In genomic region chr8:19707761-19708443, GRCm38 (mm10) we compare ENCODE assay signal across 13 mouse cellular contexts. TPM values are rescaled to one million over a fixed set of nuclear protein-coding genes. Genes with fewer than 3 reads are reported as not detected.
DNase-seq lines count a peak whose midpoint lies in the region; ATAC-seq and TF ChIP-seq lines count a peak whose summit lies in the region.
"Not testable (repeated sequence)": the region's sequence is repeated elsewhere in the genome, so short reads cannot be mapped to it uniquely, and the experiment has no call there.
"Had no signal": no experiment of that assay in that cellular context is flagged by ENCODE, and none has a peak within 500 bp of the region (broad histone marks: within the 10 kb centered on the region; RNA-seq: fewer than 3 reads in every experiment).

No protein-coding gene starts in this region.

- H3K27ac ChIP-seq in embryonic facial prominence, embryonic 12.5 days; forebrain, embryonic 15.5 days (replicated peaks); hindbrain, embryonic 13.5 days; intestine, postnatal 0 days (ENCODE audit: low read depth, low read length); limb, embryonic 13.5 days; lung, embryonic 16.5 days (ENCODE audit: low read length); midbrain, postnatal 0 days (ENCODE audit: low read depth, low read length); stomach, postnatal 0 days (replicated peaks): not testable (repeated sequence)

- not testable (repeated sequence) for H3K4me3 ChIP-seq in embryonic facial prominence, embryonic 12.5 days; forebrain, embryonic 15.5 days; hindbrain, embryonic 13.5 days; intestine, postnatal 0 days (ENCODE audit: low read depth, low read length); limb, embryonic 13.5 days; lung, embryonic 16.5 days (ENCODE audit: low read length); midbrain, postnatal 0 days (ENCODE audit: low read depth, low read length); stomach, postnatal 0 days (ENCODE audit: low read depth, low read length)

- WGBS in embryonic facial prominence, embryonic 12.5 days, result 81% methylated on average over 13 of the region's 15 CpGs
- 84% methylated on average over 13 of the region's 15 CpGs for WGBS in forebrain, embryonic 15.5 days
- WGBS in hindbrain, embryonic 13.5 days, result 84% methylated on average over 13 of the region's 15 CpGs
- 80% methylated on average over 13 of the region's 15 CpGs for WGBS in intestine, postnatal 0 days
- WGBS in limb, embryonic 13.5 days, result 83% methylated on average over 13 of the region's 15 CpGs
- WGBS in lung, embryonic 16.5 days, result 82% methylated on average over 13 of the region's 15 CpGs
- 79% methylated on average over 13 of the region's 15 CpGs for WGBS in midbrain, postnatal 0 days
- 83% methylated on average over 13 of the region's 15 CpGs for WGBS in stomach, postnatal 0 days

- not testable (repeated sequence) for H3K27me3 ChIP-seq in embryonic facial prominence, embryonic 12.5 days; forebrain, embryonic 15.5 days; hindbrain, embryonic 13.5 days; intestine, postnatal 0 days (replicated peaks; ENCODE audit: control insufficient read depth, insufficient read depth, low read length); limb, embryonic 13.5 days; lung, embryonic 16.5 days (ENCODE audit: control insufficient read depth, insufficient read depth, low read depth, low read length); midbrain, postnatal 0 days (ENCODE audit: insufficient read depth, low read length); stomach, postnatal 0 days (ENCODE audit: control insufficient read depth, insufficient read depth, low read length)

- TF ChIP-seq EP300 in stomach, postnatal 0 days (optimal IDR thresholded peaks at IDR 0.05), result not testable (repeated sequence)

- not testable (repeated sequence) for H3K9me3 ChIP-seq in embryonic facial prominence, embryonic 12.5 days; forebrain, embryonic 15.5 days; hindbrain, embryonic 13.5 days; intestine, postnatal 0 days (ENCODE audit: control insufficient read depth); limb, embryonic 13.5 days; lung, embryonic 16.5 days (ENCODE audit: control insufficient read depth, low read length); midbrain, postnatal 0 days (ENCODE audit: low read length); stomach, postnatal 0 days (ENCODE audit: control insufficient read depth, low read length)

- not testable (repeated sequence) for H3K9ac ChIP-seq in embryonic facial prominence, embryonic 12.5 days; forebrain, embryonic 15.5 days (replicated peaks); hindbrain, embryonic 13.5 days; intestine, postnatal 0 days (ENCODE audit: low read depth, low read length); limb, embryonic 13.5 days; lung, embryonic 16.5 days (ENCODE audit: low read length); midbrain, postnatal 0 days (replicated peaks; ENCODE audit: low read length, poor library complexity, severe bottlenecking); stomach, postnatal 0 days (ENCODE audit: low read length)

- H3K4me2 ChIP-seq in embryonic facial prominence, embryonic 12.5 days (replicated peaks); forebrain, embryonic 15.5 days (replicated peaks); hindbrain, embryonic 13.5 days; intestine, postnatal 0 days (replicated peaks; ENCODE audit: low read depth); limb, embryonic 13.5 days (replicated peaks); lung, embryonic 16.5 days (ENCODE audit: low read depth, low read length); midbrain, postnatal 0 days (ENCODE audit: low read depth, low read length, poor library complexity, severe bottlenecking); stomach, postnatal 0 days (replicated peaks; ENCODE audit: low read depth): not testable (repeated sequence)

- TF ChIP-seq CTCF in intestine, postnatal 0 days (IDR thresholded peaks at IDR 0.05; ENCODE audit: low read depth); midbrain, postnatal 0 days (IDR thresholded peaks at IDR 0.05); stomach, postnatal 0 days (IDR thresholded peaks at IDR 0.05; ENCODE audit: low read depth): not testable (repeated sequence)

- DNase-seq in midbrain, postnatal 0 days (ENCODE audit: low spot score); stomach, postnatal 0 days (ENCODE audit: low spot score): not testable (repeated sequence)

- not testable (repeated sequence) for H3K36me3 ChIP-seq in embryonic facial prominence, embryonic 12.5 days; forebrain, embryonic 15.5 days; hindbrain, embryonic 13.5 days; intestine, postnatal 0 days (ENCODE audit: control insufficient read depth, insufficient read depth); limb, embryonic 13.5 days; lung, embryonic 16.5 days (ENCODE audit: control insufficient read depth, insufficient read depth, low read length); midbrain, postnatal 0 days (ENCODE audit: insufficient read depth, low read length); stomach, postnatal 0 days (ENCODE audit: control insufficient read depth, insufficient read depth, low read length)

- H3K4me1 ChIP-seq in embryonic facial prominence, embryonic 12.5 days; forebrain, embryonic 15.5 days; hindbrain, embryonic 13.5 days (replicated peaks); intestine, postnatal 0 days (replicated peaks; ENCODE audit: control insufficient read depth, insufficient read depth, low read length); limb, embryonic 13.5 days; lung, embryonic 16.5 days (replicated peaks; ENCODE audit: control insufficient read depth, insufficient read depth, low read length); midbrain, postnatal 0 days (ENCODE audit: insufficient read depth, low read length); stomach, postnatal 0 days (replicated peaks; ENCODE audit: control insufficient read depth, insufficient read depth): not testable (repeated sequence)

- ATAC-seq in embryonic facial prominence, embryonic 12.5 days (ENCODE audit: insufficient number of reproducible peaks, insufficient read depth, low FRiP score, low TSS enrichment), result peak; percentile 71; the same call in 1 of the 2 replicates
- ATAC-seq in forebrain, embryonic 15.5 days (replicated peaks), result peak; percentile 38; the same call in 1 of the 2 replicates
- peak; percentile 71 for ATAC-seq in hindbrain, embryonic 13.5 days (ENCODE audit: low FRiP score)
- ATAC-seq in intestine, postnatal 0 days, result peak; percentile 29; the same call in 1 of the 2 replicates
- ATAC-seq in limb, embryonic 13.5 days (ENCODE audit: low FRiP score, low read depth), result peak; percentile 68
- ATAC-seq in lung, embryonic 16.5 days (ENCODE audit: low read depth), result peak; percentile 42; the same call in 1 of the 2 replicates
- ATAC-seq in midbrain, postnatal 0 days (ENCODE audit: low FRiP score), result peak; percentile 73
- ATAC-seq in stomach, postnatal 0 days (ENCODE audit: low FRiP score, low TSS enrichment), result peak; percentile 30; the same call in 1 of the 2 replicates

RNA-seq across cellular contexts. Expression of gene 4930467E23Rik, which starts 21.5 kb away (rescaled TPM):
- polyA plus RNA-seq in embryonic facial prominence, embryonic 12.5 days (2016; fragmentation: Nextera tagmentation; extraction: Ambion mirVana), result not detected in 2 replicates
- not detected in 2 replicates for polyA plus RNA-seq in forebrain, embryonic 15.5 days (2015; fragmentation: Nextera tagmentation; extraction: Ambion mirVana)
- not detected in 2 replicates for polyA plus RNA-seq in hindbrain, embryonic 13.5 days (2015; fragmentation: Nextera tagmentation; extraction: Ambion mirVana)
- polyA plus RNA-seq in intestine, postnatal 0 days (2015; fragmentation: Nextera tagmentation; extraction: Ambion mirVana), result not detected in 2 replicates
- polyA plus RNA-seq in limb, embryonic 13.5 days (2015; fragmentation: Nextera tagmentation; extraction: Ambion mirVana), result not detected in 2 replicates
- polyA plus RNA-seq in lung, embryonic 16.5 days (2015; fragmentation: Nextera tagmentation; extraction: Ambion mirVana), result not detected in 2 replicates
- not detected in 2 replicates for total RNA-seq in midbrain, postnatal 0 days (2014; rRNA removed)
- not detected in 2 replicates for polyA plus RNA-seq in midbrain, postnatal 0 days (2015; fragmentation: Nextera tagmentation; extraction: Ambion mirVana)
- polyA plus RNA-seq in stomach, postnatal 0 days (2015; fragmentation: Nextera tagmentation; extraction: Ambion mirVana), result not detected in 2 replicates
- total RNA-seq: megakaryocyte, adult 5-6 weeks had no signal
- polyA plus RNA-seq: brain, embryonic 14.5 days; inflammation-experienced regulatory T-cells, adult 6 months; small intestine, adult 2 months; thymus, adult 2 months had no signal
